Mouse (Mus musculus) heart, embryonic 11.5 days (tissue): ENCODE data around the gene F2rl2. TPM values are rescaled to one million over a fixed set of nuclear protein-coding genes. Genes with fewer than 3 reads are reported as not detected.

ENCODE experiments used
- ATAC-seq: fragments of 200-750 bp; cut with Nextera tagmentation; replicated peaks from 2 replicates; pipeline ENCODE4 v1.8.0; 2017; ENCODE audit warnings: moderate library complexity; ENCODE audit not compliant: insufficient number of reproducible peaks, low FRiP score, low TSS enrichment
- H3K27ac ChIP-seq: fragments of 300-500 bp; sonication (generic); 2 replicates; pipeline ENCODE4 v1.5.1; 2014; ENCODE audit warnings: mild to moderate bottlenecking, low read depth, low read length
- H3K27me3 ChIP-seq: fragments of 300-500 bp; sonication (generic); 2 replicates; pipeline ENCODE4 v1.6.1; 2014; ENCODE audit warnings: mild to moderate bottlenecking, low read length, mixed read lengths; ENCODE audit not compliant: control insufficient read depth, insufficient read depth
- H3K36me3 ChIP-seq: fragments of 300-500 bp; sonication (generic); 2 replicates; pipeline ENCODE4 v1.6.1; 2014; ENCODE audit warnings: mild to moderate bottlenecking, low read length, moderate library complexity, mixed read lengths; ENCODE audit not compliant: control insufficient read depth, insufficient read depth
- H3K4me1 ChIP-seq: fragments of 300-500 bp; sonication (generic); 2 replicates; pipeline ENCODE4 v1.6.1; 2014; ENCODE audit warnings: low read length; ENCODE audit not compliant: control insufficient read depth, insufficient read depth
- H3K4me2 ChIP-seq: fragments of 300-500 bp; sonication (generic); 2 replicates; pipeline ENCODE4 v1.6.1; 2014; ENCODE audit warnings: mild to moderate bottlenecking, moderate library complexity
- H3K4me3 ChIP-seq: fragments of 300-500 bp; sonication (generic); 2 replicates; pipeline ENCODE4 v1.5.1; 2014; ENCODE audit warnings: low read depth, low read length
- H3K9ac ChIP-seq: fragments of 300-500 bp; sonication (generic); 2 replicates; pipeline ENCODE4 v1.6.1; 2014; ENCODE audit warnings: mild to moderate bottlenecking, low read depth, low read length, moderate library complexity
- H3K9me3 ChIP-seq: fragments of 300-500 bp; sonication (generic); replicated peaks from 2 replicates; pipeline ENCODE4 v1.6.1; 2016; ENCODE audit warnings: low read length; ENCODE audit not compliant: control insufficient read depth
- WGBS: fragments of 180-500 bp; shearing (Covaris S2); extraction: QIAGEN DNeasy Blood & Tissue Kit; methylation state at CpG from one replicate; pipeline ENCODE4 v1.1.7; 2014; ENCODE audit not compliant: insufficient replicate concordance; 5-methylcytosine and 5-hydroxymethylcytosine counted together
- polyA plus RNA-seq: library from polyadenylated mRNA; unstranded; fragments of >200 nt; fragmentation: Nextera tagmentation; extraction: Ambion mirVana; gene quantifications from 2 replicates; pipeline ENCODE4 v1.2.1, GENCODE M21; 2014

F2rl2 gene
- polyA plus RNA-seq, 1 experiment from 2014 or later: 4.0 TPM

DNA sequence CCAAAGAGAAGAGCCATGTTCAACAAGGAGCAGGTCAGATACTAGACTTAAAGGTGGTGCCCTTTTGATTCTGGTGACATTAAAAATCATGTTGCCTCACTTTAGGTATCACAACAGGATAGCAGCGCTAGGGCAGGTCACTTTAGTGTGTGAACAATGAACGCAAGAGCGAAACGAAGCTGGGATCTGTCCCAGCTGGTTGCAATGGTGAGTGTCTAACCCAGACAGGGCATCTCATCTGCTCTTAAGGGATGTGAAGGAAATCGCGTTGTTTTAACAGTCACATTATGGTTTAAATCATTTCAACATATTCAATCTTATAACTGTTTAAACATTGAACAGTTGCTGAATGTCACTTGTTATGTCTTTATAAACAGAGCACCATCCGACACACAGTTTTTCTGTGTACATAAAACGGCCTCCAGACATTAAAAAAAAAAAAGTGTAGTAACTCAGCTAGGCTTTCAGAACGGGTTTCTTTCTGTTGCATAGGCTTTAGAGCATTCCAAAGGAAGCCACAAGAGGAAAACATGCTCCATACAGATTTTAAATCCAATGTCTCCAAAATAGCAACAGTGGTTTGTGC is 46.3 kb downstream of the F2rl2 start:
- H3K4me1 ChIP-seq: no peaks in the 10 kb centered on the region
- no peaks in the 10 kb centered on the region for H3K36me3 ChIP-seq
- no peak overlapping the region for H3K27ac ChIP-seq
- no peaks in the 10 kb centered on the region for H3K9me3 ChIP-seq
- H3K4me3 ChIP-seq: no peak overlapping the region
- no peak overlapping the region for H3K9ac ChIP-seq
- no peak for ATAC-seq
- no peak overlapping the region for H3K4me2 ChIP-seq
- H3K27me3 ChIP-seq: no peaks in the 10 kb centered on the region
- WGBS: 78% methylated on average over 9 of the region's 9 CpGs

DNA sequence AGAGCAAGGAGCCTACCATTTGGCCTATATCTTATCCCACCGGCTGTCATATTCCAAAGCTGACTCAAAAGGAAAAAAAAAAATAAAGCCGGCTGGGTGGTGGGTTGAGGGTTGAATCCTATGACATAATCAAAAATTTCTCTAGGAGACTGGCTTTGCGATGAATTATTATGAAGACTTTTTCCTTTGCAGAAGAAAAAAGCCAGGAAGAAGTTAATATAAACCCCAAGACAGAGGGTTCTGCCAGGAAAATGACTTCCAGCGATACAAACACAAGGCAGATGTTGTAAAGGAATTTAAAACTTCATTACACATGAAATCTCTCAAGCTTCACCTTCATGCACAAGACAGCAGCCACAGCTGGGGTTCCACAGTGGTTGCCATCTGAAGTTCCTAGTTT is 48.8 kb downstream of the F2rl2 start:
- Histone ChIP-seq H3K9me3 (no peaks in the 10 kb centered on the region), H3K27ac (no peak overlapping the region), H3K4me1 (no peaks in the 10 kb centered on the region), H3K4me2 (no peak overlapping the region), H3K27me3 (no peaks in the 10 kb centered on the region), H3K36me3 (no peaks in the 10 kb centered on the region), H3K9ac (no peak overlapping the region), H3K4me3 (no peak overlapping the region)
- ATAC-seq: no peak
- WGBS: 78% methylated on average over 4 of the region's 4 CpGs

DNA sequence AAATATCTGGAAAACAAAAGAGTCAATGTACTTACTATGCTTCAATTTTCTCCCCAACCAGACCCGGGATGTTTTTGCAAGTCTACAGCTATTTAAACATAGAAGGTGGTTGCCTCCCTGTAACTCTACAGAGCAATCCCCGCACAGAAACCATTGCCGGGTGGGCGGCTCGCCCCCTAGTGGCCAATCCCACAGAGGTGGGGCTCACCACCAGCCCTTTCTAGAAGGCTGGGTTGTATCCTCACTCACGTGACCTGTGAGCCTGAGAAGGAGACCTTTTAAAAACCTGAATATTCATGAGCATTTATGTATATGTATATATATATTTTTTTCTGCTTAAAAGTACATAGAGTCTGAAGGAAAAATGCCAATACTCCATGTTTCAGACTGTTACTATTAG is 49.9 kb downstream of the F2rl2 start:
- Histone ChIP-seq H3K27me3 (no peaks in the 10 kb centered on the region), H3K27ac (no peak overlapping the region), H3K9me3 (no peaks in the 10 kb centered on the region), H3K4me3 (no peak overlapping the region), H3K4me2 (no peak overlapping the region), H3K9ac (no peak overlapping the region), H3K36me3 (no peaks in the 10 kb centered on the region), H3K4me1 (no peaks in the 10 kb centered on the region)
- 15% methylated on average over 6 of the region's 6 CpGs for WGBS
- ATAC-seq: no peak; the same call in 1 of the 2 replicates

DNA sequence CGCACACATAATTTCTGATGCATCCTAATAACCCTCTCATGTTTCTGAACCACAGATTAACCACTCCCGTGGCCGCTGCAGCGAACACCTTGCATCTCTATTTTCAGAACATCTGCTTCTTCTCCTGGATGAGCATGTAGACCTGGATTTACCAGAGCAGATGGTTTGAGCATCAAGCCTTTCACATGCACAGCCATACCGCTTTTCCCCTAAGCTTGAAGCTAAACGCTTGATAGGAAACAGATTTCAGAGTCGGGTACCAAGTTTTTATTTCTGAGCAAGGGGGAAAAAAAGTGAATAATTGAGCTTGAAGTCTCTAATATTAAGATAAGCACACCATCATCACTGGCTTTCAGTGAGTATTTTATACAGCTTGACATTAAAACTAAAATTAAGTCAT is 50.4 kb downstream of the F2rl2 start:
- 77% methylated on average over 7 of the region's 7 CpGs for WGBS
- Histone ChIP-seq H3K4me1 (no peaks in the 10 kb centered on the region), H3K27ac (no peak overlapping the region), H3K27me3 (no peaks in the 10 kb centered on the region), H3K9me3 (no peaks in the 10 kb centered on the region), H3K36me3 (no peaks in the 10 kb centered on the region), H3K9ac (no peak overlapping the region), H3K4me2 (no peak overlapping the region), H3K4me3 (no peak overlapping the region)
- ATAC-seq: no peak

DNA sequence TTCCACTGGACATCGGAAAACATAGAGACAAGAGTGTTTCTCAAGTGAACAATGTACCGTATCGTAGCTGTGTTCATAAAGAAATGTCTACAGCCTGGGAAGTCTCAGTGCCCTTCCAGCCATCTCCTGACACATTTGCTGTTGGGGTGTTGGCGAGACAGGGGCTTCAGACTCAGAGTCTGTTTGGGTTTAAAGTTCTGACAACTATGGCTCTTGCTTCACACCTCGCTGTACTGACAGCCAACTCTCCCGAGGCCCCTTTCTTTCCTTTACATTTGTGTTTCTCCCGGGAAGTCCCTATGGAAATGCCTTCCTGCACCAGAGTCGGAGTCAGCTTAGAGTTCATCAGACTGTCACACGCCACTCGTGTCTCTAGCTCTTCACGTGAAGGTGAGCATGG is 50.9 kb downstream of the F2rl2 start:
- H3K4me3 ChIP-seq: no peak overlapping the region
- 58% methylated on average over 11 of the region's 11 CpGs for WGBS
- H3K4me1 ChIP-seq: no peaks in the 10 kb centered on the region
- H3K27me3 ChIP-seq: no peaks in the 10 kb centered on the region
- H3K36me3 ChIP-seq: no peaks in the 10 kb centered on the region
- H3K27ac ChIP-seq: no peak overlapping the region; the same call in 1 of the 2 replicates
- no peak for ATAC-seq
- H3K9ac ChIP-seq: no peak overlapping the region
- no peaks in the 10 kb centered on the region for H3K9me3 ChIP-seq
- no peak overlapping the region for H3K4me2 ChIP-seq

Other genes with a start within 250 kb of the F2rl2 start
- gene S100z, start 218.1 kb upstream of the F2rl2 start, polyA plus RNA-seq: not detected in 2 replicates
- 0.20 TPM in 1 of 2 replicates, not detected in the other for gene F2rl1, start 171.6 kb upstream of the F2rl2 start, polyA plus RNA-seq
- gene F2r, start 78.4 kb upstream of the F2rl2 start, polyA plus RNA-seq: 171 and 195 TPM in 2 replicates
- gene Iqgap2, start 195.1 kb downstream of the F2rl2 start, polyA plus RNA-seq: 8.5 and 9.0 TPM in 2 replicates